Mouse (Mus musculus) urinary bladder, adult 18-20 months (tissue): ENCODE measurements around the gene Gm17428.
"Not testable (repeated sequence)": the region's sequence is repeated elsewhere in the genome, so short reads cannot be mapped to it uniquely, and the experiment has no call there.

Experiments
- DNase-seq, 2 experiments: peaks; one replicate each; pipeline ENCODE4 v3.0.0; 2022; ENCODE audit warnings: low spot score in 2 of 2, mixed read lengths in 2 of 2

The Gm17428 gene

DNA sequence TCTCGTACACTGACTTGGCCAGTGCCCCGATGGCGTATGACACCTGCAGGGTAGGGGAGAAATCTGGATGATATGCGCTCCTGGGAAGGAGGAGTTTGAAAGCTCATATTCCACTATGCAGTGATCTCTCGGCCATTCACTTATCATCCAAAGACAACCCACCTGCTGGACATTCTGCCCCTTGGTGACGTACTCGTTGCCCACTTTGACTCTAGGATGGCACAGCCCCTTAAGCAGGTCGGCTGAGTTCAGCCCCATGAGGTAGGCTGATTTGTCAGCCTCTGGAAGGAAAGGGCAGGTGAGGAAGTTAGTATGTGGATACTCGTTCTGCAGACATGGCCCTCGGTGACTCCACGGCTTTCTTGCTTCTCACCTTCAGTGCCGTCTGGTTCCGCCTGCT is 12.1 kb downstream of the Gm17428 start:
- no peak for DNase-seq

DNA sequence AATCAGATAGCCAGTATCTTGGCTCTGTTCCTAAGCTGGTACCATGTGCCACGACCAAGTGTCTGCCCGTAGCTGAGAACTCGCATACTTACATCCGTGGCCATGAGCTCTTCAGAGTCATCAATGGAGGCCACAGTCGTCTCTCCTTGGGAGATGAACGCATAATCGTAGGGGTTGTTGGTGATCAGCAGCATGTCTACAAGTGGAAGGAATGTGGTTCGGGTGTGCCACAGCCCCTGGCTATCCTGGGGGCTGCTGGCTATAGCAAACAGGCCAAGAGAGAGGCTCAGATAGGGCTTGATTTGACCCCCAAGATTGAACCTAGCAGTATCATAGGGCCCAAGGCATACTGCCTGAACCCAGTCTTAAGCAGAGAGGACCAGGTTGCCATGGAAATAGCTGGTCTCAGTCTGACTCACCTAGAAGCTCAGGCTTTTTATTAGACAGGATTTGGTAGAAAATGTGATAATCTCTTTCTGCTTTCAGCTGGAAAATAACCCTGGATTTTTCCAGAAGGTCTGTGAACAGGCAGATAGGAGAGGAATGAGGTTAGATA is 13.2 kb downstream of the Gm17428 start:
- no peak for DNase-seq

DNA sequence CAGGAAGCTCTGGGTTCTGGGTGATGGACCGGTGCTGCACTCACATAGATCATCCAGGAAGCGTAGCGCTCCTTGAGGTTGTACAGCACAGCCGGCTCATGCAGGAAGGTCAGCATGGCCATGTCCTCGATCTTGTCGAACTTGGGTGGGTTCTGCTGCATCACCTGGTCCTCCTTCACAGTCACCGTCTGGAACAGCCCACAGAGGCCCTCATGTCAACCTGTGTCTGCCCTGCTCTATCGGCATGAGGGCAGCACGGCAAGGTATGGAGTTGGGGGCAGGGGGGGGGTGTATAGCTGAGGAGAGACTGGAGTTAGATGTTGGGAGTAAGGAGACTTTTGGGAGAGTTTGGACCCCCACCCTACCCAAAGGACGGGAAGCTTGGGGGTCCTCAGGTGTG is 15.5 kb downstream of the Gm17428 start:
- no peak for DNase-seq

DNA sequence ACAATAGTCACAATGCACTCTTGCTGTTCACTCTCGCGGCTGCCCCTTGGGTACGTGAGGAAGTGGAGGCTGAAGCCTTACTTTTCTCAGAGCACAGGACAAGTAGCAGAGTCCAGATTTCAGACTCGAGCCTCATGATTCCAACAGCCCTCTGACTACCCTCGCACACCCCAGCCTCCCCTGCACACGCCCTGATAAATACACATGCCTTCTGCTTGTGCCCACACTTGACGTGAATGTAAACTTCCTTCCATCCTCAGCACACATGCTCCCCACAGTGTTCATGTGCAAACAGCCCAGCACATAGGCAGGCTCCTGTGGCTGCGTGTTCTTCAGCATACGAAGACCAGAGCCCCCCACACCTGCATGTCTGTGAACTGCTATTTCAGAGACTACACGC is 16.9 kb downstream of the Gm17428 start:
- peak in 1 of 2 experiments; percentile 16 for DNase-seq

DNA sequence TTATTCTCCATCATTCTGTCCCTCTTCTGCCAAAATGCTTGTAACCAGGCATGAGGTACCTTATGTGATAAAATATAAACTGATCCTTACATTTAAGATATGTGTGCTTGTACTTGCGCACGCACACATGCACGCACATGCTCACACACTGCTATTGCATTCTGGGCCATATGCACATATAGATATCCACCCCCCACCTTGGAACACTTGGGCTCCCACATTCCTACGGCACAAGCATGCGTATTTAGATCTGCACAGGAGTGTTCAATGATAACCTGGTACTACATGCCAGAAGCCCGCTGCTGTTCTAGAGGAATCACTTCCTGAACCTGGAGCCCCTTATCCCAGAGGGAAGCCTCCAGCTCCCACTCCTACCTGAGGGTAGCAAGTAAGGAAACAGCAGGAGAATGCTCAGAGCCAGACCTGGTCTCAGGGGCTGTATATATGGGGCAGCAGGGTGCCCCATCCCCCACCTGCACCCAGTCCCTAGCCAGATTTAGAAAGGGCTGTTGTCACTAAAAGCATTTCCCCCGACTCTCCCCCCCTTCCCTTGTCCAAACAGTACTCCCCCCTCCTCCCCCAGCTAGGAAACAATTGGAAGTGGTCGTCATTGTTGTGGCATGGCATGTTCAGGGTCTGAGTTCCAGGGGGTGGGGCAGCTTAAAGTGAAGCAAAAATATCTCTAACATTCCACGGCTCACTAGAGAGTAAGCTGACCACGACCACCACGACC is 17.6 kb downstream of the Gm17428 start, which contains the start of gene Myh7:
Gene Myh7, minus strand, starts transcription at position 491 of the 733 bp plus-strand sequence.
- no peak for DNase-seq

DNA sequence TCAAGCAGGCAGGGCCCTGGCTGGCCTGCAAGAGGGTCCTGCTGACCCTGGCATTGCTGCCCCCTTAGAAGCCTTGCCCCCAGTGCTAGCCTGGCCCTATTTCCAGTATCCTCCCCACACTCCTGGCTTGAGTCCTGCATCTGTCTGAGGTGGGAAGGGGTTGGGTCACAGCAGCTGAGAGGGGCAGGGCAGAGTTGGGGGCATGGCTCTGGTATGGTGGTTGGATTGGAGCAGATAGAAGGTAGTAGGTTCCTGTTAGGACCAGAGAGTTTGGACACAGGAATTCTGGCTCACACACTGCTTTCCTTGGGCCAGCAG is 18.1 kb downstream of the Gm17428 start:
- DNase-seq: no peak

DNA sequence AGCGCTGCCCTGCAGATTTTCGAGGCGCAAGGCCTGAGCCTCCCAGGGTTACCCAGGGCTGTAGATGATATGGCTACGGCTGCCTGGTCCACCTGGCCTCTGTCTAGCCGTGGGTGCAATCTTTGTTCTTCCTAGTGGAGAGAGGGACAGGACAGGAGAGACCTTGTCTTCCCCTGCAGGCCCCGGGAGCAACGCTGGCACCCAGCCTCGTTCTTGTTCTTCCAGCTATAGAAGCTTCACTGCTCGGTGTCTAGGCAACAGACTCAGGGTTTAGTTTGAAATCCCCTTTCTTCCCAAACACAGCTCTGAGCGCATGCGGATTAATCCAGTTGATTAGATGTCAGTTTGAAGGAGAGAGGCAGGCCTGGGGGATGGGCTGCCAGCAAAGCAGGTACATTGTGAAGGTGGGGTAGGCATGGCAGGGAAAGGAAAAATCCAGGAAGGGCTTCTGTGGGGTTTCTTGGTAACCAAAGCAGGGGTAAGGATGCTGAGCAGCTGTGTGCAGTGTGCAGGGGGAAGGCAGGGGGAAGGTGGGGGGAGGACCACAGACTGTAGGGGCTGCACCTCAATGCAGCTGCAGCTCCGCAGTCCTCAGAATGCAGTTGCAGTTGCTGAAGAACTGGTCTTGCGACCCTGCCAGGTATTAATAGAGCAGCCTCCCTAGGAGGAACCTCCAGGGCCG is 18.9 kb downstream of the Gm17428 start:
- DNase-seq: no peak

DNA sequence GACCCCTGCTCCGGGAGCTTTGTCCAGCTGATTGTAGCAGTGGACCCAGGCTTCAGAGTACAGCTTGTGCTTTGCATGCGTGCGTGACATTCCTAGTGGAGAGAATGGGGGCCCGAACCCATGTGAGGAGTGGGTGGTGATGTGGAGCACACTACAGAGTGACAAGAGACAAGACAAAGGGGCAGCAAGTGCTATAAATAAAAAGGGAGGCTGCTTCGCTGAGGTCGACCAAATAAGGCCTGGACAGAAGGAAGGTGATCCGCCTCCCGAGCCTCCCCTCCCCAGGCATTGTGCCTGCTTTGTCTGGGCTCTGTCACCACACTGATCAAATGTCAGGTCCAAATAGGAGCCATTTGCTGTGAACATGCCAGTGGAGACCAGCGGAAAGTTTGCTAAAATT is 20.1 kb downstream of the Gm17428 start:
- DNase-seq: no peak

DNA sequence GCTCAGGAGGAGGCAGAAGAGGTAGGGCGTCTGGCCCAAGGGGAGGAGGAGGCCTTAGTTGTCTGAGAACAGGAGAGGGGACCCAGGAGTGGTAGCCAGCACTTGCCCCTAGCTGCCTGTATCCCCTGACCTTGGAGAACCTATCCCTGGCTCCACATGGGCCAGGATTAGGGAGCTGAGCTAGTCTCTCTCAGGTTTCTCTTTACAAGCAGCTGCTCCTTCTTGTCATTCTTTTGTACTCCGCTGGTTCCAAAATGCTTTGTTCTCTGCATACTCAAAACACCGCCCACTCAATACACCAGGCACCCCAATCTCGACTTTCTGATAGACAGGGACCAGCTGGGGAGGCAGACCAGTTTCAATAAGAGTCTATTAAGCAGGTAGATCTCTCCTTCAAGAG is 20.6 kb downstream of the Gm17428 start:
- DNase-seq: no peak

DNA sequence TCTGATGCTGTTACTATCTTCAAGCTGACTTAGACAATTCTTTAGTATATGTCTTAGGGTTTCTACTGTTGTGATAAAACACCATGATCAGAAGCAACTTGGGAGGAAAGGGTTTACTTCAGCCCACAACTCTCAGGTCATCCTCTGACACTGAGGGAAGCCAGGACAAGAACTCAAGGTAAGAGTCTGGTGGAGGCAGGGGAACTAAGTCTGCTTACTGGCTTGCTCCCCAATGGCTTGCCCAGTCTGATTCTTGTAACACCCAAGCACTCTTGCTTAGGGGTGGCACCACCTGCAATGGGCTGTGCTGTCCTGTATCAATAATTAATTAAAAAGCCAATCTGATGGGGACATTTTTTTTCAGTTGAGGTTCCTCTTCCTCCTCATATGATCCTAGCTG is 21.9 kb downstream of the Gm17428 start:
- no peak for DNase-seq

DNA sequence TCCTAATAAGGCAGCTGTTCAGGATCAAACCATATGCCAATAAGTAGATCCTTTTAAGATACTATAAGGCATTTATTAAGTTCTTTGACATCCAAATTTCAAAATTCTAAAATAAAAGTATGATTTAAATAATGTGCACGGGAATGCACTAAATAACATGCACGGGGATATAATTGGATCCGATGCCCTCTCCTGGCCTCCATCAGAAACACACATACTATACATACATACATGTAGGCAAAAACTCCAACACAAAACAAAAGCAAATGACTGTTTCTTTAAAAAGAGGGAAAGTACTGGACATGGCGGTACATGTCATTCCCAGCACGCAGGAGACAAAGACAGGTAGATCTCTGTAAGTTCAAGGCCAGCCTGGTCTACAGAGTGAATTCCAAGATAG is 23.1 kb downstream of the Gm17428 start:
- not testable (repeated sequence) for DNase-seq

DNA sequence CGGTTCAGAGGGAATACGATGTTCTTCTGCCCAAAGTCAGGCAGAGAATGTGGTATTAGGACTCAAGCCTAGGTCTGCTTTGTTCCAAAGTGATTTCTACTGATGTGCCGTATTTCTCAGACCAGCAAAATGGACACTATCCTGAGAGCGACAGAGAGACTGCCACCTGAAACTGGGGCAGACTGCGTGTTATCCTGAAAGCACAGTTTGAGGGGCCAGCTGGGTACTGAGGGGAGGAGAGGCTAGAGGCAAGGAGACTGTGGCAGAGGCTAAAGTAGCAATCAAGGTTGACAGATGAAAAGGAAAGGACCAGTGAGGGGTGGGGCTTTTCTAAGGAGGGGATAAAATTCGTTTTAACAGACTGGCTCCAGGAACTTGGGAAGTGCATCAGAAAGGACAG is 24.1 kb downstream of the Gm17428 start:
- DNase-seq: no peak

DNA sequence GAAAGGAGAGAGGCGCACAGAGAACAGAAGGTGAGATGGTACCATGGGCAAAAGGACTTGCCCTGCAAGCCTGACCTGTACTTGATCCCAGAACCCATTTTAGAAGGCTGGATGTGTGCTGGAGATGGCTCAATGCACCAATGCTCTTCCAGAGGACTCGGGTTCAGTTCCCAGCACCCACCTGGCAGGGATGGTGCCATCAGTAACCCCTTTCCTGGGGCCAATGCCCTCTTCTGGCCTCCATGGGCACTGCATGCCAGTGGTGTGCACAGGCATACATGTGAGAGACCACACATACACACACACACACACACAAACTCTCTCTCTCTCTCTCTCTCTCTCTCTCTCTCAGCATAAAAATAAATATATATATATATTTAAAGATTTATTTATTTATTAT is 24.7 kb downstream of the Gm17428 start:
- no peak for DNase-seq

DNA sequence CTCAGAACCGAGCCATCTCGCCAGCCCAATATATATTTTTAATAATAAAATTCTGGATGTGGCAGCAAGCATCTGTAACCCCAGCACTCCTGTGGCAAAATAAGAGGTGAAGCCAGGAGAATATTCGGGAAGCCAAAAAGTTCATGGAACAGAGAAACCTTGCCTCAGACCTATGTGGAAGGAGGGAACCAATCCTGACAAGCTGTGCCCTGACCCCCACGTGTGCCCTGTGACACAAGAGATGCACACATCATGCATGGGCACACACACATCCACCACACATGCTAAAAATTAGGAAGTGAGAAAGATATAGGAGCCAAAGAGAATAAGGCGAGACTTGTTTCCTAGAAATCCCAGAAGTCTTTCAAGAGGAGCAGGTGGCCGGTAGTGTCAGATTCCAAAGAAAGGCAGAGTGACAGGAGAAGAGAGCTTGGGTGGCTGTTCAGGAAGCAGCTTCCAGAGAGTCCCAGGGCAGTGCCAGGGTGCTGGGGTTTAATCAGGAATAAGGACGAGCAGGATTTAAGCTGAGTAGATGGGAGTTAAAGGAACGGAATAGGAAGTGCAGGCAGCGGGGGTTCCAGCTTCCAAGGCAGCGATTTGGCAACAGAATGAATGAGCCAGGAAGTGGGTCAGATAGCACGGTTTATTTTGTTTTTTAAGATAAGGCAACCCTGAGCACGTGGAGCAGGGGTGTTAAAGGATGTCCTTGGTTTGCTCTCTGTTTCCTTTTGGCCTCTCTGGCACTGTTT is 25.4 kb downstream of the Gm17428 start:
- DNase-seq: no peak

DNA sequence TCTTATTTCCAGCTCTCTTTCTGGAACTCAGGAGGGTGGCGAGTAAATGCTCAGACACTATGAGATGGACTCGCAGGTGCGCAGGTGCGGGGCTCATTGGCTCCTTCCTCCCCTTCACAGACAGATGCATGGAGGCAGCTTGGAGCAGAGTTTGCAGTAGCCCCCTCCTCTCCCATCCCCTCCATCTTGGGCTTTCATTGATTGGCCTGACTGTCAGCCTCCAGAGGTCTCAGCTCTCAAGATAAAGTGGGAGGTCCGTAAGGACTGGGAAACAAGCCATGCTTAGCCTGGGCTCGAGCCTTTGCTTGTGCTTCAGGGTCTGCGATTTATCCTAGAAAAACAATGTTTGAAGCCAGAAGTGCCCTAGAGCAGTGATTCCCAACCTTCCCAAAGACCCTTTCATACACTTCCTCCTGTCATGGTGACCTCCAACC is 26.0 kb downstream of the Gm17428 start:
- DNase-seq: no peak

DNA sequence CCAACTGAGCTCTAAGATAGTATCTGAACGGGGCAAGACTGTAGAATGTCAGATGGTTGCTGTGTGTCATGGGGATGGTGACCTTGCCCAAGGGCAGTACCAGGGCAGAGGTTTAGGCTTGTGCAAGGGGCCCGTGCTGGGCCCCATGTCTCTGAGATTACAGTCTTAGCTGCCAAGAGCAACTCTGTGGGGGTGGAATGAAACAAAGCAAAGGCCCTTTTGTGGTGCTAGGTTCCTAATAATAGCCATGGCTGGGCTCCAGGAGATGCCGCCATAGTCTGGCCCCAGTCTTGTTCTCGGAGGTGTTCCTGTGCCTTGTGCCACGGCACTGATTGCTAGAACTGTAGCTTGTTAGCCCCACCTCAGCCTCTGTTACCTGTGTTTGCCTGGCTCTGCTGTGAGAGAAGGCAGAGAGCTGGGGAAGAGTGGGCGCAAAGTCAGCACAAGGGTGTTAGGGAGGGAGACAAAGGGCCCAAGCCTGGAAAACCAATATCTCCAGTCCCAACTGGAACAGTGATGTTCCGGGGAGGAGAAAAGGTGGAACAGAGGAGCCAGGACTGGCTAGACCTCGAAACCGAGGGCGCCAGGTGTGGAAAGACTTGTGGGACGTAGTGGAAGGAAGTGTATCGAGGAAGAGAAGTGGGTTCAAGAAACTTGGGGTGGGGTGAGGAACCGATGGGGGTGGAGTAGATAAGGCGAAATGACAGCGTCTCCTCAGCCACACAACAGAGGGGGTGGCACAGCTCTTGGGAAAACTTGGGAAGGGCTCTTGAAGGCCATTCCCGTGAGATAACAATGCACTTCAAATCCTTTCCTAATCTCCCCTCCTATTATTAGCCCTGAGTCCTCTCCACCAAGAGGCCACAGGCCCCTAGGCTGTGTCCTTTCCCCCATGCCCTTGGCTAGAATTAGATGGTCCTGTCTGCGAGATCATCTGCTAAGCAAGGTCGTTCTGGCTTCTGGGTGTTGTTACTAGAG is 27.4 kb downstream of the Gm17428 start:
- no peak for DNase-seq

DNA sequence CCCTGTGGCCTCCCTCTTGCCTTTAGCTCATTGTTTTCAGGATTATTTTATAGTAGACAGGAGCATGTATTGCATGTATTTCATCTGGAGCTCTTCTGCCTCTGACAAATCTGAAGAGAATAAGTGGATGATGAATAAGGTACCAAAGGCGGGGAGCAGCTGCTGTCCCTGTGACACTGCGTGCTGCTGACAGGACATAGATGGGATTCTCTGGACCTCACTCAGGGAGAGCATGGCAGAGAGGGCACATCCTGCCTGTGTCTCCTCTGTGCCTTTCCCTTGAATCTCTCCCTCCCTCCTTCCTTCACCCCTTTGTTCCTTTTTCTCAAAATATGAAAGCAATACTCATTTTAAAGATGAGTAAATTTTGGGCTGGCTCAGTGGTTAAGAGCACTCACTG is 28.8 kb downstream of the Gm17428 start:
- DNase-seq: no peak

DNA sequence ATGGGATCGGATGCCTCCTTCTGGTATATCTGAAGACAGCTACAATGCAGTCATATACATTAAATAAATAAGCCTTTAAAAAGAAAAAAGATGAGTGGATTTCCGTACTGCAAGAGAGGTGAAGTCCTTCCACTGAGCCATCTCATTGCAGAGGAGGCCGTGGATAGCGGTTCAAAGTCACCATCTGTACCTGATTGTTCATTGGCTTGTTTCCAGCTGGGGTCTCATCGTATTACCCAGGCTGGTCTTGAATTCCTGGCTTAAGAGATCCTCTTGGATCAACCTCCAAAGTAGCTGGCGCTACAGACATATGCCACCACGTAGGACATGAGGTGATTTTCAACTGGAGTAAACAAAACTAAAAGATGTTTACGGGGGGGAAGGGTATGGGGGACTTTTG is 29.2 kb downstream of the Gm17428 start:
- no peak for DNase-seq

DNA sequence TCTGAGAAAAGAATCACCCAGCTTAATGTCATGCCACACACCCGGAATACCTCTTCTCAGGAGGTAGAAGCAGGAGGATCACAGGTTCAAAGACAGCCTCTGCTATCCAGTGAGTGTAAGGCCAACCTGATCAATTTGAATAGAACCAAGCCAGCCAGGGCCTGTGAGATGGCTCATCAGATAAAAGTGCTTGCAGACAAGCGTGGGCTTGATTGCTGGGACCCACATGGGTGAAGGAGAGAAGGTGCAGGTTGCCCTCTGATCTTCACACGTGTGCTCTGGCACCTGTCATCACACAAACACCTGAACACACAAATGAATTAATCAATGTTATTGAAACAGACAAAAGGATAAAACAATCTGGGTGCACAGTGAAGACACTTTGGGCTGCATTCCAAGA is 29.8 kb downstream of the Gm17428 start:
- no peak for DNase-seq

DNA sequence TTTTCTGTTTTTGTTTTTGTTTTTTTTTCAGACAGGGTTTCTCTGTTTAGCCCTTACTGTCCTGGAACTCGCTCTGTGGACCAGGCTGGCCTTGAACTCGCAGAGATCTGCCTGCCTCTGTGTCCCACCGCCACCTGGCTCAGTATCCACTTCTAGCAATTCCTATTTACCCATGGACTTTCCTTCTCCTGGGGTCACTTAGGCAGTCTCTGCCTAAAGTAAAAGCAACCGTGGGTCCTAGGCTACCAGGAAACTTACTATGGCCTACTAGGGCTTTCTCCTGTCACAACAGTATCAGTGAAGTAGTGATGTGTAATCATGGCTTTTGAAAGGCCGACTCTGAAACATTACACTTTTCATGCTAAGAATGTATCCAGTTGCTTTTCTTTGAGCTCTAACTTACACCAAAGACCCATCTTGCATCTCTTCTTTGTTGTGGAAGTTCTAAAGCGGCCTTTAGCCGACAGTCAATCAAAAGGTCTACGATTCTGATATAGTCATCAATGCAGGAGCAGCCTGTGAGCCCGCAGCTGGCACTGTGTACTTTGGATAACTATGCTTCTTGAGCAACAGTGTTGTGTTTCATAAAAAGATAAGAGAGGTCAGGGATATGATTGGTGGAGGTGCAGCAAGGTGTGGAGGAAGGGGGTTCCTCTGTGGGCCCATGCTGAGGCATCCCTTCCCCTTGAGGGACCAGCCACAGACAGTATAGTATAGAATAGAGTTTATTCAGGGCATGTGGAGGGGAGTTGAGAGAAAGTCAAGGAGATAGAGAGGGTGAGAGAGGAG is 30.6 kb downstream of the Gm17428 start:
- no peak for DNase-seq

DNA sequence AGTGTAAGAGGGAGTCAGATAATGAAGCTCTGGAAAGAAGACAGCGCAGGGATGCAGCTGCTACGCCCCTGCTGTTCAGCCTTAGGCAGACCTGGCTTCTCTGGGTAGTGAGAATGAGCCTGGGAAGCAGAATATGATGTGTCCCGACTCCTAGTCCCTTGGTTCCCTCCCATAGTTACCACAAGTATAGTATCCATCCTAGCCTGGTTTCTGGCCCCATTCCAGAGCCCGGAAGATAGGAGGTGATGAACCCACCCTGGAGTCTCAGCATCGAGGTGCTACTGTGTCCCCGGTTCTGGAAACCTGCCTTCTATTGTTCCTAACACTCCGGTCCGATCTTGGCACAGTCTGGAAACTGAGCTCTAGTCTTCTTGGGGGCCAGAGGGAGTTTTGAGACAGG is 31.7 kb downstream of the Gm17428 start:
- DNase-seq: no peak
